Mouse (Mus musculus) hindbrain, embryonic 16.5 days (tissue): ENCODE data around the gene Artn. TPM values are rescaled to one million over a fixed set of nuclear protein-coding genes. Genes with fewer than 3 reads are reported as not detected.

Source experiments
- ATAC-seq: fragments of 200-750 bp; cut with Nextera tagmentation; 2 replicates; pipeline ENCODE4 v1.8.0; 2017; ENCODE audit warnings: moderate TSS enrichment, moderate library complexity
- H3K27ac ChIP-seq: fragments of 300-500 bp; sonication (generic); 2 replicates; pipeline ENCODE4 v1.5.1; 2014; ENCODE audit warnings: low read depth, mild to moderate bottlenecking, control low read depth, low read length, moderate library complexity
- H3K27me3 ChIP-seq: fragments of 300-500 bp; sonication (generic); replicated peaks from 2 replicates; pipeline ENCODE4 v1.6.1; 2014; ENCODE audit warnings: low read length; ENCODE audit not compliant: control insufficient read depth, insufficient read depth
- H3K36me3 ChIP-seq: fragments of 300-500 bp; sonication (generic); 2 replicates; pipeline ENCODE4 v1.6.1; 2014; ENCODE audit warnings: mild to moderate bottlenecking, low read length, moderate library complexity, mixed read lengths; ENCODE audit not compliant: control insufficient read depth, insufficient read depth
- H3K4me1 ChIP-seq: fragments of 300-500 bp; sonication (generic); 2 replicates; pipeline ENCODE4 v1.6.1; 2014; ENCODE audit warnings: low read depth, low read length; ENCODE audit not compliant: control insufficient read depth, insufficient read depth
- H3K4me2 ChIP-seq: fragments of 300-500 bp; sonication (generic); 2 replicates; pipeline ENCODE4 v1.6.1; 2014; ENCODE audit warnings: mild to moderate bottlenecking, low read length, control low read depth, moderate library complexity
- H3K4me3 ChIP-seq: fragments of 300-500 bp; sonication (generic); 2 replicates; pipeline ENCODE4 v1.5.1; 2014; ENCODE audit warnings: mild to moderate bottlenecking, low read length, control low read depth, moderate library complexity
- H3K9ac ChIP-seq: fragments of 300-500 bp; sonication (generic); 2 replicates; pipeline ENCODE4 v1.6.1; 2014; ENCODE audit warnings: low read depth, mild to moderate bottlenecking, control low read depth, low read length, moderate library complexity
- H3K9me3 ChIP-seq: fragments of 300-500 bp; sonication (generic); 2 replicates; pipeline ENCODE4 v1.6.1; 2014; ENCODE audit warnings: mild to moderate bottlenecking, low read length, moderate library complexity; ENCODE audit not compliant: control insufficient read depth
- WGBS: fragments of 180-500 bp; shearing (Covaris S2); extraction: QIAGEN DNeasy Blood & Tissue Kit; methylation state at CpG from one replicate; pipeline ENCODE4 v1.1.7; 2014; 5-methylcytosine and 5-hydroxymethylcytosine counted together
- polyA plus RNA-seq: library from polyadenylated mRNA; unstranded; fragments of >200 nt; fragmentation: Nextera tagmentation; extraction: Ambion mirVana; gene quantifications from 2 replicates; pipeline ENCODE4 v1.2.1, GENCODE M21; 2015

Gene Artn
- polyA plus RNA-seq, 1 experiment from 2014 or later = 0.90 TPM

DNA sequence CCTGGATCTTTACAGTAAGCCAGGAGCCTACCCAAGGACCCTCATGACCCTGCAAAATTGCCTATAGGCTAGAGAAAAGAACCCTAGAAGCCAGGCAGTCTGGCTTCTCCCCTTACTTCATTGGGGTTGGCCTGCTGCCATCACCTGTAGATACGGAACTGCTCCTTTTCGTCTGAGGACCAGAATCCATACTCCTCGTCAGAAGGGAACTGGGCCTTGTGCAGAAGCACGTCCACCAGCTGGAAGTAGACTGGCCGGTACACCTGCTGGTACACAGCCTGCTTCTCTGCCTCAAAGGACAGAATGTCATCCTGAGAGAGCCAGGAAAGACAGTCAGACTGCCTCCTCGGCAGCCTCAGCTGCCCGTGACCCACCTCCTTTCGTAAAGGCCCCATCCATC, 24.8 kb downstream of the Artn start:
- H3K9ac ChIP-seq = no peak overlapping the region

DNA sequence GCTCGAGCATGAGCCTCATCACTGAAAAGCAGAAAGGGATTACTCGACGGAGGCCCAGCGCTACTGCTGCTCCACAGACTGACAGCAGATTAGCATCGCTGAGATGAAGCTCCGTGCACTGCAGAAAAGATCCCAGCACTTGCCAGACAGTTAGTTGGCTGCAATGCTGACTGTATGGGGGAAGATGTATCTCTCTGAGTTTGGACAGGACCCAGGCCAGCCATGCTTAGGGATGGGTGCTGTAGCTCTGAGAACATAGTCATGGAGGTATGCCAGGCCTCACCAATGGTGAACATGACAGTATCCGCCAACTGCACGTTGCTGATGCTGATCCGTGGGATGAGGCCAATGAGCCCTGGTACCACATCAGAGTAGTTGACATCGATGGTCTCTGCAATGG, 25.5 kb downstream of the Artn start:
- Histone ChIP-seq H3K9me3 (no peaks in the 10 kb centered on the region), H3K4me3 (no peak overlapping the region), H3K27me3 (no peaks in the 10 kb centered on the region), H3K9ac (no peak overlapping the region), H3K4me1 (peaks cover 16% of the 10 kb centered on the region), H3K36me3 (peaks cover 48% of the 10 kb centered on the region), H3K27ac (no peak overlapping the region), H3K4me2 (no peak overlapping the region)
- no peak for ATAC-seq
- WGBS = 92% methylated on average over 10 of the region's 10 CpGs

More for the DNA sequence above, 24.8 kb downstream of the Artn start:
- Histone ChIP-seq H3K4me3 (no peak overlapping the region), H3K9me3 (no peaks in the 10 kb centered on the region), H3K27ac (no peak overlapping the region), H3K4me1 (peaks cover 23% of the 10 kb centered on the region), H3K27me3 (no peaks in the 10 kb centered on the region), H3K4me2 (no peak overlapping the region), H3K36me3 (peaks cover 48% of the 10 kb centered on the region)
- 87% methylated on average over 8 of the region's 8 CpGs for WGBS
- no peak for ATAC-seq

DNA sequence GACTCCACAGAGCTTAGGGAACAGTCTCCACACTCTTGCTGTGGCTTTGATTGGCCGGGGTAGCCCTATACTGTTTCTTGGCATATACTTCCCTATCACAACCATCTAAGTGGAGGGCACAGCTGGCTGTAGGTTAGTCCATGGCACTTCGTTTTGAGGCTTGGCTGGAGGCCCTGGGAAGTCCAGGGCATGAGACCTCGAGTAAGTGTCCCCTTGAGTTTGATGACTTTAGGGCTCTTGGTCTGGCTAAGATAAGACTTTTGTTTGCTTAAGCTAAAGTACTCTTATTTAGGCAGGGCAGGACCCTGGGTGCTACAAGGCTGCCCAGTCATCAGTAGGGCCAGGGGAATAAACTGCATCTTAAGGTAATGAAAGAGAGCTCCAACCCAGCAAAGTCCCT, 31.5 kb downstream of the Artn start:
- ATAC-seq = no peak

DNA sequence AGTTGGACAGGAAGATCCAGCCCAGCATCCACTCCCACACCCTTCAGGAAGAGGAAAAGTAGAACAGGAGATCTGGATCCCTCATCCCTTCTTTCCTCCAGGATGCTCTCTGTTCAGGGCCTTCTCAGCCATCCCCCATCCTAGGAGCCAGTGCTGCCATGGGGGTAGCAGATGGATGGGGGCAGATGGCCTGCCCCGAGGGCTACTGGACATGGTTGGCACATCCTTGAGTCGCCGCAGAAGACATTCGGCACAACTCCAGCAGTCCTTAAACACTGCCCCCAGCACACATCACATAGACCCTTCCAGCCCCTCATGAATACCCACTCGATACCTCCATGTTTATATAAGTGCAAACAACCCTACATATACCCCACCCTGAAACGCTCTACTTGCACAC, 33.5 kb downstream of the Artn start:
- WGBS = 94% methylated on average over 6 of the region's 6 CpGs
- H3K9me3 ChIP-seq = no peaks in the 10 kb centered on the region
- no peak for ATAC-seq

More for the DNA sequence above, 31.5 kb downstream of the Artn start:
- H3K27ac ChIP-seq = no peak overlapping the region
- H3K4me2 ChIP-seq = no peak overlapping the region
- H3K9ac ChIP-seq = no peak overlapping the region
- H3K4me3 ChIP-seq = no peak overlapping the region
- H3K9me3 ChIP-seq = no peaks in the 10 kb centered on the region
- peaks cover 51% of the 10 kb centered on the region for H3K36me3 ChIP-seq
- 93% methylated on average over 3 of the region's 3 CpGs for WGBS
- H3K27me3 ChIP-seq = no peaks in the 10 kb centered on the region
- H3K4me1 ChIP-seq = no peaks in the 10 kb centered on the region

DNA sequence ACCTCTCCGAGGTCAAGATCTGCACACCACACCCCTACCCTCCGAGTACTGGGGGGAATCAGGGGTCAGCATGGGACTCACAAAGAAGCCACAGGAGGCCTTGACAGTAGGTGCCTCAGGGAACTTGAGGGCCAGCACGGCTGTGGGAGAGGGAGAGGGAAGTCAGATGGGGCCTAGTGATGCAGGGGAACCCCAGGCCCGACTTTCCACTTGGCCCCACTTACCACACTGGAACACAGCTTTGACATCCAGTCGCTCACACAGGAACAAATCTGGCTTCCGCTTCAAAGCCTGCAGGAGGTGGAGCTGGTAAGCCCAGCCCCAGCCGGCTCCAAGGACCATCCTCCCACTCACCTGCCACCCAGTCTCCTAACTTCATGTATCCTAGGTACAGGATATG, 34.2 kb downstream of the Artn start:
- no peak overlapping the region for H3K4me2 ChIP-seq
- no peak for ATAC-seq
- no peak overlapping the region for H3K27ac ChIP-seq
- no peak overlapping the region for H3K4me3 ChIP-seq
- H3K27me3 ChIP-seq = no peaks in the 10 kb centered on the region
- H3K36me3 ChIP-seq = peaks cover 25% of the 10 kb centered on the region
- 83% methylated on average over 7 of the region's 7 CpGs for WGBS
- H3K9ac ChIP-seq = no peak overlapping the region
- H3K9me3 ChIP-seq = no peaks in the 10 kb centered on the region
- peaks cover 11% of the 10 kb centered on the region for H3K4me1 ChIP-seq

More for the DNA sequence above, 33.5 kb downstream of the Artn start:
- Histone ChIP-seq H3K27me3 (no peaks in the 10 kb centered on the region), H3K4me2 (no peak overlapping the region), H3K4me1 (peaks cover 7% of the 10 kb centered on the region), H3K4me3 (no peak overlapping the region), H3K36me3 (peaks cover 31% of the 10 kb centered on the region), H3K9ac (no peak overlapping the region), H3K27ac (no peak overlapping the region)

DNA sequence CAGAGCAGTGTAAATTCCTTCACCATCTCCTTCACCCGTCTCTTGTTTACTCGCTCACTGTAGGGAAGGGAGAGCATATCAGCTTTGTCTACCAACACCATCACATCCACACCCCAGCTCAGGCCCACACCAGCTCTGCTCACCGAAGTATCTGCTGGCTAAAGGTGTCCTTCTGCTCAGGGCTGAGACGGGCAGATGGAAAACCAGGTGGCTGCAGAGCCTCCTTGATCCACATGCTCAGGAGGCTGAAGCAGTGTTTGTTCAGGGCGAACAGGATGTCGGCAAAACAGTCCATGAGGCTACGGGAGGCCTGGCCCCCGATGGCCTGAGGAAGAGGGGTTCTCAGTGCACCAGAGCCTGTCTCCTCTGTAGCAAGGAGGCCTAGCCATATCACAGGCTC, 35.0 kb downstream of the Artn start:
- no peak overlapping the region for H3K4me2 ChIP-seq
- ATAC-seq = no peak
- 90% methylated on average over 8 of the region's 8 CpGs for WGBS
- H3K4me1 ChIP-seq = peaks cover 11% of the 10 kb centered on the region
- H3K27me3 ChIP-seq = no peaks in the 10 kb centered on the region
- H3K4me3 ChIP-seq = no peak overlapping the region
- H3K36me3 ChIP-seq = peaks cover 20% of the 10 kb centered on the region
- no peak overlapping the region for H3K27ac ChIP-seq
- no peaks in the 10 kb centered on the region for H3K9me3 ChIP-seq
- H3K9ac ChIP-seq = no peak overlapping the region

DNA sequence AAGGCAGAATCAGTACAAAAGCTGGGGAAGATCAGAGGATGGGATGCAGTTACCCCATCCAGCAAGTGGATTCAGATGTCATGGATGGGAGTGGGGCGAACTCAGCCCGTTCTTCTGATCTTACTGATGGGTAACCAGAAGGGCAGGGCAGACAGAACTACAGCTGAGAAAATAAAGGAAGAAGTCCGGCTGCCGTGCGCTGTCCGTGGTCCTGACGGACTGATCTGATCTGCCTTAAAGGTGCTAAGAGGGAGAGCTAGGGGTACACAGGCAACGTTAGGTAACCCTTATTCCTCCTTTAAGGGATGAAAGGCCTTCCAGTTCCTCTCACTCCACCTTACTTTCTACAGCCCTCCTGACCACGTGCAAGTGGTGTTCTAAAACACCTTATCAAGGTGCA, 36.2 kb downstream of the Artn start:
- 25% methylated on average over 9 of the region's 9 CpGs for WGBS
- Histone ChIP-seq H3K27ac (no peak overlapping the region), H3K9ac (no peak overlapping the region), H3K4me1 (peaks cover 11% of the 10 kb centered on the region), H3K4me3 (no peak overlapping the region), H3K9me3 (no peaks in the 10 kb centered on the region), H3K36me3 (peaks cover 19% of the 10 kb centered on the region), H3K27me3 (no peaks in the 10 kb centered on the region), H3K4me2 (no peak overlapping the region)
- ATAC-seq = no peak

DNA sequence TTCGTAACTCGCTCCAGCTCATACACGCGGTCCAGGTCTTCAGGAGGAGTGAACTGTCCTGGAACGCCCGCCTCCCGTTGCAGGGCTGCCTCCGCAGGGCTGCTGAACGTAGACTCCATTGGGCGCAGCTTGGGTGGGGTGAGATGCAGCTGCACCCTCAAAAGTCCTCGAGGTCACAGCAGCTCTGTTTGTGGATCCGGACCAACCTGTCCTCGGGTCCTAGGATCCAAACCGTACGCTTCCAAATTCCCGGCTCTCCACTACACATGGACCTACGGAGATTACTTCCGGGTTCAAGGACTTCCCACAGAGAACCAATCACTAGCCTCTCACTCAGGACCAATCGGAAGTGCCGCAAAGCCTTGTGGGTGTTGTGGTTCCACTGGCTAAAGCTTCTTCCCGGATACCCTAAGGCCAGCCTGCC, 37.8 kb downstream of the Artn start, which contains the start of gene Dph2:
TSS of gene Dph2 (minus strand) at position 295 of the 424 bp plus-strand sequence.
- WGBS = 2% methylated on average over 21 of the region's 21 CpGs
- no peaks in the 10 kb centered on the region for H3K9me3 ChIP-seq
- H3K4me3 ChIP-seq = peak within 1 kb of the TSS; percentile 76
- peaks cover 11% of the 10 kb centered on the region for H3K36me3 ChIP-seq
- peak within 1 kb of the TSS; percentile 90 for H3K4me2 ChIP-seq
- no peaks in the 10 kb centered on the region for H3K27me3 ChIP-seq
- peak within 1 kb of the TSS; percentile 64 for H3K9ac ChIP-seq
- H3K4me1 ChIP-seq = peaks cover 15% of the 10 kb centered on the region
- ATAC-seq = peak; percentile 86
- H3K27ac ChIP-seq = no peak within 1 kb of the TSS

DNA sequence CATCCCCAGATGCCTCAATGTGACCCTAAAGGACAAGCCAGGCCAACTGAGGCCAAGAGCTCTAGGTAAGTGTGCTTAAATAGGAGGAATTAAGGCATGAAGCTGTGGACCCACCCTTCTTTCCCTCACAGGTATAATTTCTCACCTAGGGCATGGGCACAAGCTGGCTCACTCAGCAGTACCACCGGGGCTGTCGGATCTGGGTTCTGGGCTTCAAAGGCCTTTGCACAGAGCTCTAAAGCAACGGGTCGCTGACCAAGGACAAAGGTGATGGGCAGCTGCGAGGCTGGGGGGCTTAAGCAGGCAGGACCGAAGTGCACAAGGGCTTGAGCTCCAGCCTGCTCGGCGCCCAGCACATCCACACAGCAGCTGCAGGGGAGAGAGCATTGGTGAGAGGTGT, 38.8 kb downstream of the Artn start:
- H3K9ac ChIP-seq = no peak overlapping the region
- no peaks in the 10 kb centered on the region for H3K27me3 ChIP-seq
- ATAC-seq = no peak
- peak overlapping the region; percentile 76 for H3K4me3 ChIP-seq
- no peak overlapping the region for H3K27ac ChIP-seq
- peaks cover 11% of the 10 kb centered on the region for H3K36me3 ChIP-seq
- no peaks in the 10 kb centered on the region for H3K9me3 ChIP-seq
- 72% methylated on average over 8 of the region's 8 CpGs for WGBS
- peak overlapping the region; percentile 90 for H3K4me2 ChIP-seq
- H3K4me1 ChIP-seq = peaks cover 23% of the 10 kb centered on the region

DNA sequence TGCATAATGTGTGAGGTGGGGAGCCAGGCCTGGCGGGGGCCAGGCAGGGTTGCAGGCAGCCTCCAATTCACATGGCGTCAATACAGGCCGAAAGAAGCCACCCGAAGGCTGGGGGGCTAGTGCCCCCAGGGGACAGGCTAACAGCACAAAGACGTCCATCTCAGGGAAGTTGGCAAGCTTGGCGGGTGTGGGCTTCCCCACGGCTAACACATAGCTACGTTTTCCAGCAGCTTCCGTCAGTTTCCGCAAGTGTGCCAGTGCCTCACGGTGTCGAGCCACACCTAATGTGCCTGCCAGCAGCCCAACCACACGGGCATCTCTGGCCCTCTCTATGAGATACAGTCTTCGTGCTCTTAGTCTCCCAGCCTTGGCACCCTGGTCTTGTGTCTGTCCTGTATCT, 39.5 kb downstream of the Artn start:
- ATAC-seq = no peak
- no peak overlapping the region for H3K4me3 ChIP-seq
- no peaks in the 10 kb centered on the region for H3K9me3 ChIP-seq
- peaks cover 24% of the 10 kb centered on the region for H3K4me1 ChIP-seq
- 91% methylated on average over 14 of the region's 14 CpGs for WGBS
- no peaks in the 10 kb centered on the region for H3K27me3 ChIP-seq
- H3K9ac ChIP-seq = no peak overlapping the region
- peaks cover 5% of the 10 kb centered on the region for H3K36me3 ChIP-seq
- H3K27ac ChIP-seq = no peak overlapping the region
- no peak overlapping the region for H3K4me2 ChIP-seq
